19 mouse cellular contexts compared by ENCODE assay signal in genomic region chr8:94945185-94945584, GRCm38 (mm10). TPM values are rescaled to one million over a fixed set of nuclear protein-coding genes. Genes with fewer than 3 reads are reported as not detected.
DNase-seq lines count a peak whose midpoint lies in the region; ATAC-seq and TF ChIP-seq lines count a peak whose summit lies in the region.
"Had no signal": no experiment of that assay in that cellular context is flagged by ENCODE, and none has a peak within 500 bp of the region (broad histone marks: within the 10 kb centered on the region; RNA-seq: fewer than 3 reads in every experiment).

No protein-coding gene starts in this region.

- peak; percentile 74 for ATAC-seq in forebrain, postnatal 0 days
- no peak for ATAC-seq in stomach, postnatal 0 days (ENCODE audit: low FRiP score, low TSS enrichment)
- ATAC-seq: midbrain, embryonic 13.5 days had no signal

- intact Hi-C loops in left cerebral cortex, adult 2 months (cut with DNase I) = loop anchor here (10.0 kb wide), 1 partner anchor 290 kb away; no protein-coding TSS in a partner anchor

- TF ChIP-seq EP300 in stomach, postnatal 0 days (optimal IDR thresholded peaks at IDR 0.05) = no peak

- no peak overlapping the region for H3K4me2 ChIP-seq in forebrain, postnatal 0 days (ENCODE audit: low read depth)
- no peak overlapping the region for H3K4me2 ChIP-seq in stomach, postnatal 0 days (replicated peaks; ENCODE audit: low read depth)
- H3K4me2 ChIP-seq: embryonic facial prominence, embryonic 13.5 days; heart, embryonic 11.5 days; midbrain, embryonic 13.5 days; neural tube, embryonic 12.5 days had no signal

- no peak overlapping the region for H3K9ac ChIP-seq in forebrain, postnatal 0 days
- no peak overlapping the region for H3K9ac ChIP-seq in stomach, postnatal 0 days (ENCODE audit: low read length)
- H3K9ac ChIP-seq: embryonic facial prominence, embryonic 13.5 days; midbrain, embryonic 13.5 days had no signal

- DNase-seq in layer of hippocampus, adult 11-12 months (ENCODE audit: low spot score) = peak; percentile 43
- no peak for DNase-seq in layer of hippocampus, postnatal 25 days (ENCODE audit: extremely low spot score in 1 of 2, low spot score in 1 of 2)
- peak; percentile 76 for DNase-seq in forebrain, postnatal 0 days
- peak; percentile 35 to 37 for DNase-seq in left cerebral cortex, adult 2 months (ENCODE audit: extremely low spot score in 1 of 2, low spot score in 2 of 2)
- peak; percentile 52 for DNase-seq in right cerebral cortex, postnatal 14 days
- DNase-seq in stomach, postnatal 0 days (ENCODE audit: low spot score) = no peak
- DNase-seq in urinary bladder, adult 2 months (ENCODE audit: low spot score) = no peak
- no peak for DNase-seq in heart, adult 8-10 months (ENCODE audit: low spot score)
- DNase-seq: B cell, adult 2 months; cerebellum, adult 18-20 months; gastrocnemius, postnatal 36 days; heart, postnatal 4 days; kidney, adult 9 months; lung, adult 2 months had no signal

- TF ChIP-seq CTCF in forebrain, postnatal 0 days (IDR thresholded peaks at IDR 0.05; ENCODE audit: low read depth) = no peak
- TF ChIP-seq CTCF in left cerebral cortex, adult 2 months (IDR thresholded peaks at IDR 0.05) = no peak
- TF ChIP-seq CTCF in stomach, postnatal 0 days (IDR thresholded peaks at IDR 0.05; ENCODE audit: low read depth) = no peak

- no peaks in the 10 kb centered on the region for H3K27me3 ChIP-seq in forebrain, postnatal 0 days (ENCODE audit: insufficient read depth, low read length)
- H3K27me3 ChIP-seq in stomach, postnatal 0 days (ENCODE audit: control insufficient read depth, insufficient read depth, low read length) = no peaks in the 10 kb centered on the region
- H3K27me3 ChIP-seq: midbrain, embryonic 13.5 days had no signal

- no peak overlapping the region for H3K4me3 ChIP-seq in forebrain, postnatal 0 days (ENCODE audit: low read depth, low read length)
- H3K4me3 ChIP-seq in left cerebral cortex, adult 2 months = no peak overlapping the region
- H3K4me3 ChIP-seq in stomach, postnatal 0 days (ENCODE audit: low read depth, low read length) = no peak overlapping the region
- H3K4me3 ChIP-seq: embryonic facial prominence, embryonic 13.5 days; midbrain, embryonic 13.5 days; neural tube, embryonic 12.5 days had no signal

- no peaks in the 10 kb centered on the region for H3K4me1 ChIP-seq in forebrain, postnatal 0 days (ENCODE audit: insufficient read depth)
- no peaks in the 10 kb centered on the region for H3K4me1 ChIP-seq in stomach, postnatal 0 days (replicated peaks; ENCODE audit: control insufficient read depth, insufficient read depth)
- H3K4me1 ChIP-seq: neural tube, embryonic 12.5 days had no signal

- 37% methylated on average over 6 of the region's 6 CpGs for WGBS in forebrain, postnatal 0 days
- 46% methylated on average over 6 of the region's 6 CpGs for WGBS in stomach, postnatal 0 days

- H3K36me3 ChIP-seq in forebrain, postnatal 0 days (ENCODE audit: insufficient read depth) = no peaks in the 10 kb centered on the region
- no peaks in the 10 kb centered on the region for H3K36me3 ChIP-seq in stomach, postnatal 0 days (ENCODE audit: control insufficient read depth, insufficient read depth, low read length)
- H3K36me3 ChIP-seq: embryonic facial prominence, embryonic 13.5 days; midbrain, embryonic 13.5 days; neural tube, embryonic 12.5 days had no signal

- H3K9me3 ChIP-seq in forebrain, postnatal 0 days (ENCODE audit: low read length) = no peaks in the 10 kb centered on the region
- no peaks in the 10 kb centered on the region for H3K9me3 ChIP-seq in stomach, postnatal 0 days (ENCODE audit: control insufficient read depth, low read length)
- H3K9me3 ChIP-seq: embryonic facial prominence, embryonic 13.5 days; midbrain, embryonic 13.5 days; neural tube, embryonic 12.5 days had no signal

- peak overlapping the region; percentile 73 for H3K27ac ChIP-seq in forebrain, postnatal 0 days (ENCODE audit: low read depth, low read length)
- H3K27ac ChIP-seq in left cerebral cortex, adult 2 months = no peak overlapping the region
- no peak overlapping the region for H3K27ac ChIP-seq in stomach, postnatal 0 days (replicated peaks)
- H3K27ac ChIP-seq: embryonic facial prominence, embryonic 13.5 days; midbrain, embryonic 13.5 days; neural tube, embryonic 12.5 days had no signal

RNA-seq across cellular contexts. Expression of gene Adgrg5, which starts 21.7 kb away (rescaled TPM):
- total RNA-seq in layer of hippocampus, postnatal 25 days (2021) = under 1 TPM in 1 of 2 experiments, not detected in 1; 0.87 TPM
- total RNA-seq in forebrain, postnatal 0 days (2014; rRNA removed) = 0.10 TPM in 1 of 2 replicates, not detected in the other
- 0.06 and 0.12 TPM in 2 replicates for polyA plus RNA-seq in forebrain, postnatal 0 days (2015; fragmentation: Nextera tagmentation; extraction: Ambion mirVana)
- not detected for total RNA-seq in left cerebral cortex, adult 2 months (2021)
- 0.15 and 0.27 TPM in 2 replicates for polyA plus RNA-seq in stomach, postnatal 0 days (2015; fragmentation: Nextera tagmentation; extraction: Ambion mirVana)
- polyA plus RNA-seq in urinary bladder, adult 2 months (2012; rRNA removed) = 1.4 TPM in 2 replicates
- total RNA-seq in heart, adult 8-10 months (2022) = under 1 TPM in 1 of 4 experiments, not detected in 3; 0.57 TPM
- total RNA-seq: gastrocnemius, postnatal 36 days; layer of hippocampus, postnatal 14 days had no signal

RNA-seq across cellular contexts. Expression of gene Ccdc102a, which starts 27.3 kb away (rescaled TPM):
- total RNA-seq in layer of hippocampus, postnatal 25 days (2021) = 1 to 10 TPM; 2.0 to 2.3 TPM
- total RNA-seq in forebrain, postnatal 0 days (2014; rRNA removed) = 6.8 and 8.1 TPM in 2 replicates
- 4.4 and 4.8 TPM in 2 replicates for polyA plus RNA-seq in forebrain, postnatal 0 days (2015; fragmentation: Nextera tagmentation; extraction: Ambion mirVana)
- total RNA-seq in left cerebral cortex, adult 2 months (2021) = 1 to 10 TPM; 1.6 to 2.0 TPM
- polyA plus RNA-seq in stomach, postnatal 0 days (2015; fragmentation: Nextera tagmentation; extraction: Ambion mirVana) = 12.0 and 12.7 TPM in 2 replicates
- polyA plus RNA-seq in urinary bladder, adult 2 months (2012; rRNA removed) = 36.5 and 36.8 TPM in 2 replicates
- 1 to 10 TPM; 3.0 to 5.7 (median 4.4) TPM for total RNA-seq in heart, adult 8-10 months (2022)

RNA-seq across cellular contexts. Expression of gene Adgrg1, which starts 29.4 kb away (rescaled TPM):
- total RNA-seq in layer of hippocampus, postnatal 25 days (2021) = 100 to 1,000 TPM; 101 to 103 TPM
- 107 and 188 TPM in 2 replicates for total RNA-seq in forebrain, postnatal 0 days (2014; rRNA removed)
- polyA plus RNA-seq in forebrain, postnatal 0 days (2015; fragmentation: Nextera tagmentation; extraction: Ambion mirVana) = 79.8 and 101 TPM in 2 replicates
- total RNA-seq in left cerebral cortex, adult 2 months (2021) = 10 to 100 TPM; 77.6 to 86.8 TPM
- 42.4 and 50.9 TPM in 2 replicates for polyA plus RNA-seq in stomach, postnatal 0 days (2015; fragmentation: Nextera tagmentation; extraction: Ambion mirVana)
- 47.4 and 52.8 TPM in 2 replicates for polyA plus RNA-seq in urinary bladder, adult 2 months (2012; rRNA removed)
- total RNA-seq in heart, adult 8-10 months (2022) = 10 to 100 TPM; 41.3 to 63.6 (median 51.8) TPM

Comparison
In these comparisons a context has a peak if more than half of its experiments do, and no peak if none do; other contexts are left out.
1. DNase-seq: peak in layer of hippocampus, adult 11-12 months (single experiment), forebrain, postnatal 0 days (single experiment), left cerebral cortex, adult 2 months (2 of 2) and right cerebral cortex, postnatal 14 days (single experiment); none in layer of hippocampus, postnatal 25 days (0 of 2), stomach, postnatal 0 days (single experiment), urinary bladder, adult 2 months (single experiment) and heart, adult 8-10 months (single experiment).